Mouse (Mus musculus) macrophage (primary cell): ENCODE results near the gene Csnk1e. TPM values are rescaled to one million over a fixed set of nuclear protein-coding genes. Genes with fewer than 3 reads are reported as not detected.

Experiments
- H3K27ac ChIP-seq: fragments of 350-480 bp; formaldehyde crosslinking; 2 replicates; pipeline ENCODE4 v1.9.0; 2021
- H3K36me3 ChIP-seq: fragments of 350-480 bp; formaldehyde crosslinking; 2 replicates; pipeline ENCODE4 v1.9.0; 2021; ENCODE audit errors: inconsistent target
- H3K4me3 ChIP-seq: fragments of 350-480 bp; formaldehyde crosslinking; 2 replicates; pipeline ENCODE4 v1.9.0; 2021; ENCODE audit errors: inconsistent target
- H3K79me2 ChIP-seq: fragments of 350-480 bp; formaldehyde crosslinking; 2 replicates; pipeline ENCODE4 v1.9.0; 2021; ENCODE audit errors: inconsistent target
- WGBS: methylation state at CpG from one replicate; pipeline ENCODE4 v1.1.7; 2026; ENCODE audit warnings: inconsistent platforms; ENCODE audit not compliant: missing documents; 5-methylcytosine and 5-hydroxymethylcytosine counted together
- polyA plus RNA-seq: library from polyadenylated mRNA; stranded (reverse); fragments of 250-400 nt; gene quantifications from 3 replicates; pipeline ENCODE4 v1.2.4, GENCODE M21; 2018; ENCODE audit warnings: inconsistent platforms
- total RNA-seq, 78 experiments: library from RNA; depleted of rRNA; stranded (reverse); fragments of 250-400 nt; gene quantifications; 1 replicate in 9 of 78; 2 replicates in 24 of 78; 3 replicates in 43 of 78; 4 replicates in 2 of 78; pipeline ENCODE4 v1.2.4; 2018; ENCODE audit warnings: inconsistent platforms in 56 of 78

The Csnk1e gene
- total RNA-seq (2018; cell fraction: chromatin; rRNA removed): 100 to 1,000 TPM in 2 of 26 experiments, 10 to 100 TPM in 24; 18.7 to 105 (median 39.2) TPM
- 10 to 100 TPM in 19 of 26 experiments, 1 to 10 TPM in 7; 7.5 to 33.2 (median 12.9) TPM for total RNA-seq (2018; cell fraction: cytosol; rRNA removed)
- 10 to 100 TPM; 12.9 to 82.8 (median 25.9) TPM for total RNA-seq (2018; cell fraction: nucleus; rRNA removed)
- 18.1 to 38.8 TPM (median 37.6 TPM) in 3 replicates for polyA plus RNA-seq

DNA sequence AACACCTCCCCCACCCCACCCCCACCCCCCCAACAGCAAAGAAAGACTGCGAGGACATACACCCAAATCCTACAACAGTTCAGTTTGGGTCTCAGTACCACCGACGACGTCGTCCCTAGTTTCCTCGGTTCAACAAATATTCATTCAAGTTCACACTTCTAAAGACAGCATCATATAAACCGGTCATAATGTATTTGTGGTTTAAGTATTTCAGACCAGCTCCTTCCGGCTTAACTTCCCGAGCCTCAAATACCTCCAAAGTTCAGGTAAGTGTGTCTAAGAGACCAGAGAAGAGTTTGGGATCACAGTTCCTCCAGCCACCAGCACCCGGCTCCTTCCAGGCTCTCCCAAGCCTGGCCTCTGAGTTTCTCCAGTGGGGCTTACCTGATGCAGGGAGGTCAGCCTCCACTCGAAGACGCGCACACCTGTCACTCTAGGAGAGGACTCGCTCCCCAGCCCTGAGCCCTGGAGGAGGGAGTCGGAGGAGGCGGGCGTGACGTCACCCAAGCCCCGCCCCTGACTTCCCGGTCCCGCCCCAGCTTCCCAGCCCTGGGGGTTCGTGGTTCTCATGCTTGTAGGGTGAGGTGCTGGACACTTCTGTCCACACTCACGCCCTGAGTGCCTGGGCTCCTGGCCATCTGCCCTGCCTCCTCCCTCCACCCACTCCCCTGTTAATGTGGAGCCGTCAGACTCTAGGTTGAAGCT, at the start of gene Csnk1e:
TSS of gene Csnk1e (minus strand) at position 461 of the 705 bp plus-strand sequence.
- Histone ChIP-seq H3K36me3 (no peaks in the 10 kb centered on the region), H3K4me3 (peak within 1 kb of the TSS; percentile 10; the same call in 1 of the 2 replicates), H3K27ac (0 out of 2 replicates have a peak within 1 kb of the TSS, but pooled peaks have one; percentile 12), H3K79me2 (no peaks in the 10 kb centered on the region)
- 5% methylated on average over 22 of the region's 24 CpGs for WGBS

DNA sequence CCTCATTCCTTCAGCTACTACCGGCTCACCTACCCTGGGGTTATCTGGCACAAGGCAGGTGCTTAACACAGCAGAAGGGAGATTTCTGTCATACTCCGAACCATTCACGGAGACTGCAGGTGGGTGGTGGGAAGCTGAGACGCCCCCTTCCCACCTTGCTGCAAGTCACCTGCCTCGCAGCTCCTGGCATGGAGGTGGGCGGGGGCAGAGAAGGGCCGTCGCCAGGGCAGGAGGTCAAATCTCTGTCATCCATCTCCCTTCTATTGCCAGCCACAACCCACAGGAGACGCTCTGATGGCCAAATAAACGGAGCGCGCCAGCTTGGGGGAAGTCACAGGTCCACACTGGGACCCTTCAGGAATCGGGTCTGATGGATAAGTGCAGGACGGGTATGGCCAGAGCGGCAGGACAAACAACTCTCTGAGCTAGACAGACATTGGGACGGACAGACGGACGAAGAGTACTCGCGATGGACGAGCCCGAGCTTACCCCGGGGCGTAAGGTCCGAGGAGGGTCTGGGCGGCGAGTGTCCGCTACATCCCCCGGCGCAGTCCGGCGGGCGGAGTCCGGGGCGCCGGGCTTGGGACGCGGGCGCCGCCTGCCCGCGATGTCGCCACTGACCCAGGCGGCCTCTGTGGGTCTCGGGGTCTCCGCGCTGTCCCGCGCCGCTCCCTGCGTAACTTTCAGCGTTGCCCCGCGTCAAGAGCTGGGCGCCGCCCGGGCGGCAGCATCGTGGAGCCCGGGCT, 49.5 kb upstream of the Csnk1e start, which contains the start of gene Kcnj4:
TSS of gene Kcnj4 (minus strand) at position 535 of the 746 bp plus-strand sequence.
- Histone ChIP-seq H3K4me3 (no peak within 1 kb of the TSS), H3K36me3 (no peaks in the 10 kb centered on the region), H3K79me2 (no peaks in the 10 kb centered on the region), H3K27ac (no peak within 1 kb of the TSS)
- 5% methylated on average over 53 of the region's 60 CpGs for whole genome bisulfite sequencing

DNA sequence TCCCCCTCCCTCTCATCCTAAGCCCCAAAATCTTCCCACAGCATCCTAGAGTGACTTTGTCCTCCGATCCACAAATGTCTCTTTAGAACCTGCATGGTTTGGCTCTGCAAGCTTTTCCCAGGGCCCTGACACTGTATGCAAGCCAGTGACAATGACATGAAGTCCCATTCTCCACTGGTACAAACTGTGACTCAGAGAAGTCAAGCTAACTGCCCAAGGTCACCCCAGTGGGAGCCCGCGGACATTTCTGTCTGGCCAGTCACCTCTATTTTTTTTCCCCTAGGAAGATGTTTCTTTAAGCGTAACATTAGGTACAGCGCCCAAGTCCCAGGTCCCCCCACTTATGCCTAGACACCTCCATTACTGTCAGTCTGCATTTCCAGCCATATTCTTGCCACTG, 48.1 kb upstream of the Csnk1e start:
- H3K36me3 ChIP-seq: no peaks in the 10 kb centered on the region
- H3K4me3 ChIP-seq: no peak overlapping the region
- H3K27ac ChIP-seq: no peak overlapping the region
- no peaks in the 10 kb centered on the region for H3K79me2 ChIP-seq
- 78% methylated on average over 5 of the region's 5 CpGs for WGBS

DNA sequence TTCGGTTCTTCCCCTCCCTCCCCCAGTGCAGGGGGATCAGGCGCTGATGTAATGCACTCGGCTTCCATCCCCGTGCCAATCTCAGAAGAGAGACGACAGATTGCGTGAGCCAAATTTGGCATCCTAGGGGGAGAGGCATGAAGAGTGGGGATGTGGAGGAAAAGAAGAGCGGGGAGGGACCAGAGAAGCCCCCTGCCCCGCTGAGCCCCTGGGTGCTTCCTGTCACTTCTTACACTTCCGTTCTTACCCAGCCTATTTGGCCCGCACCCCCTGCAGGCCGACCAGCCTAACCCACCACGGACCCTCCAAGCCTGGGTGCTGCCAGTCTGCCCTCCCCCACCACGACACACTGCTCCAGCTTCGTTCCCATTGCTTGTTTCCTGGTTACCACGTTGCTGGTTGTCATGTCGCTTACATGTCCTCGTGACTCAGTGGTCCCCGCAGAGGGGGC, 47.5 kb upstream of the Csnk1e start:
- 19% methylated on average over 18 of the region's 18 CpGs for WGBS
- Histone ChIP-seq H3K27ac (no peak overlapping the region), H3K79me2 (no peaks in the 10 kb centered on the region), H3K4me3 (no peak overlapping the region), H3K36me3 (no peaks in the 10 kb centered on the region)

DNA sequence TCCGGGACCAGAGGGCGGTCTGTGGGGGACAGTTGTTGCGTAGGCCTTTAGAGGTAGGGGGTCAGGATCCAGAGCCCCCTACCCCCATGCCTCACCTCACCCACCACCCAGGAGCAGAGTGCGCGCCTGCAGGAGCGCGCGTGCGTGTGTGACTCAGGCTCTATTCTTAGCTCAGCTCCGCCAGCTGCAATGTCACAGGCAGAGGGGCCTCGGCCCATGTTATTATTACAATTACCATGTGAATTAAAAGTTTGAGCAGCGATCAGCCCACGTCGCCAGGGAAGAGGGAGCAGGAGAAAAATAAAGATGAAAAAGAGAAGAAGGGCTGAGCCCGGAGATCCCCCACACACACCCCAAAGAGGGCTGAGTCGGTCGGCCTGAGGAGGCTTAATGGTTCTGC, 44.7 kb upstream of the Csnk1e start:
- H3K36me3 ChIP-seq: no peaks in the 10 kb centered on the region
- 90% methylated on average over 17 of the region's 17 CpGs for WGBS
- H3K4me3 ChIP-seq: no peak overlapping the region
- no peak overlapping the region for H3K27ac ChIP-seq
- no peaks in the 10 kb centered on the region for H3K79me2 ChIP-seq

DNA sequence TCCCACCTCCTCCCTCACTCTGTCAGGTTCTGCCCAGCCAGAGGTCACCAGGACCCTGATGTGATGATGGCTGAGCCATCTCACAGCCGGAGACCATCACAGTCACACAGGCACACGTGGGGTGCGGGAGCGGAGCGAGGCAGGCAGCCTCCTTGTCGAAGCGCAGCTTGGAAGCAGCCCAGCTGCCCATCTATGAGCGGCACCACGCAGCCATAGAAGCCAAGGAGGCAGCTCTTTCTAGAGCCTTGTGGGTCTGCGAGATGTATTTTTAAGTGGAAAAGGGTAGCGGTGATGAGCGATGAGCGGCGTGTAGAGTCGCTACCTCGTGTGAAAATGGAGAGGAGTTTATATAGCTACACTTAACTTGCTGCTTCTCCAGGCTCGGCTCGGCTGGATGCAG, 38.2 kb upstream of the Csnk1e start:
- no peak overlapping the region for H3K27ac ChIP-seq
- no peak overlapping the region for H3K4me3 ChIP-seq
- no peaks in the 10 kb centered on the region for H3K36me3 ChIP-seq
- 59% methylated on average over 18 of the region's 18 CpGs for WGBS
- no peaks in the 10 kb centered on the region for H3K79me2 ChIP-seq

DNA sequence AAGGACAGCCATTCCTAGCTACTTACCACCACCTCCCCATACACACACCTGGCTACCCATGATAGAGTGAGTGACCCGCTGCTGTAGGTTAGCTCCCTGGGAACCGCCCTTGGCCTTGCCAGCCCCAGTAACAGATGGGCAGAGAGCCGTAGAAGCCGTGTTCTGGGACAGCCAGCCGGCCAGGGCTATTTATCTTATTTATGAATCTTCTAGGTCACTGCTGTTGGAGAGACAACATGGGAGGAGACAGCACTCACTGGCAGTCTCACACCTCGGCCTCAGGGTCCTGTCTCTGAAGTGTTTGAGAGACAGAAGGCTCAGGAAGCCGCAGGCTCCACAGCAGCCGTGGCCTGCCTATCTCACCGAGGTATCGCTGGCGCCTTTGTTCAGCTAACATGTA, 34.1 kb upstream of the Csnk1e start:
- no peak overlapping the region for H3K4me3 ChIP-seq
- no peak overlapping the region for H3K27ac ChIP-seq
- H3K36me3 ChIP-seq: no peaks in the 10 kb centered on the region
- WGBS: 85% methylated on average over 11 of the region's 11 CpGs
- H3K79me2 ChIP-seq: no peaks in the 10 kb centered on the region

DNA sequence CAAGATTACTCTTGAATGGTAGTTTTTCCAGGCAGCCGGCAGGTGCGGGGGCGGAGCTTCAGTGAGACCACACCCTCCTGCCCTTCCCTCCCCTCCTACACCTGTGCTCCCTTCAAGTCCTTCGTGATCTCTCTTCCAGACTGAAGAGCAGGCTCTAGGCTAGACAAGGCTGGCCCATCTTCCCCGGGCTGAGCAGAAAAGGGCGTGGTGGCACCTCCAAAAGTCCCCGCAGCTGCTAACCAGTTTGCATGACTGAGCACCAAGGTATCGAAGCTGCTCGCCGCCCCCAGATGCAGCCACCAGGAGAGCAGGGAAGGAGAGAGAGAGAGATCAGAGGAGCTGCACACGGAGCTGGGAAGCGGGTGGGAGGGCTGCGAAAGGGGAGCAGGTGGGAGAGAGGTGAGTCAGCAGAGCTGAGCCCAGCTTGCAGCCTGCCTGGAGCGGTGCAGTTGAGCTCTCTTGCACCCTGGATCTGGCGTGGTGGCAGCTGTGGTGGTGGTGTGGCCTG, 25.9 kb upstream of the Csnk1e start:
- 27% methylated on average over 15 of the region's 15 CpGs for WGBS
- H3K79me2 ChIP-seq: no peaks in the 10 kb centered on the region

DNA sequence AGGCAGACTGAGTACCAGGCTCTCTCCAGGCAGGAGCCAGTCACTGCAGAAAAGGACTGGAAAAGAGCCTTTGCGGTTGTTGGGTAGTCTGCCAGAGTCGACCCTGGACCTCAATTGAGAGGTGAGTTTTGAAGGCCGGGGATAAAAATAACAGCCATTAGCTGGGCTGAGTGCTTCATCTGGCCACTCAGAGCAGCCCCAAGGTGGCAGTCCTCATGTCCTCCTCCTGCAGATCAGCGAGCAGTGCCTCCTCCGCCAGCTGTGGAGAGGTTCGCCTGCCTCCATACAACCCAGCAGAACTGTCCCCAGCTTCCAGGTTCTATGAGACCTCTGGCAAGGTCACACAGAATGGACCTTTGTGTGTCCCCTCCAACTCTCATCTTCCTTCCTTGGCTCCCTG, 21.9 kb upstream of the Csnk1e start:
- H3K4me3 ChIP-seq: no peak overlapping the region
- no peaks in the 10 kb centered on the region for H3K79me2 ChIP-seq
- no peak overlapping the region for H3K27ac ChIP-seq
- WGBS: 61% methylated on average over 5 of the region's 6 CpGs
- no peaks in the 10 kb centered on the region for H3K36me3 ChIP-seq

More for the DNA sequence above, 25.9 kb upstream of the Csnk1e start:
- Histone ChIP-seq H3K36me3 (no peaks in the 10 kb centered on the region), H3K4me3 (no peak overlapping the region), H3K27ac (no peak overlapping the region)

DNA sequence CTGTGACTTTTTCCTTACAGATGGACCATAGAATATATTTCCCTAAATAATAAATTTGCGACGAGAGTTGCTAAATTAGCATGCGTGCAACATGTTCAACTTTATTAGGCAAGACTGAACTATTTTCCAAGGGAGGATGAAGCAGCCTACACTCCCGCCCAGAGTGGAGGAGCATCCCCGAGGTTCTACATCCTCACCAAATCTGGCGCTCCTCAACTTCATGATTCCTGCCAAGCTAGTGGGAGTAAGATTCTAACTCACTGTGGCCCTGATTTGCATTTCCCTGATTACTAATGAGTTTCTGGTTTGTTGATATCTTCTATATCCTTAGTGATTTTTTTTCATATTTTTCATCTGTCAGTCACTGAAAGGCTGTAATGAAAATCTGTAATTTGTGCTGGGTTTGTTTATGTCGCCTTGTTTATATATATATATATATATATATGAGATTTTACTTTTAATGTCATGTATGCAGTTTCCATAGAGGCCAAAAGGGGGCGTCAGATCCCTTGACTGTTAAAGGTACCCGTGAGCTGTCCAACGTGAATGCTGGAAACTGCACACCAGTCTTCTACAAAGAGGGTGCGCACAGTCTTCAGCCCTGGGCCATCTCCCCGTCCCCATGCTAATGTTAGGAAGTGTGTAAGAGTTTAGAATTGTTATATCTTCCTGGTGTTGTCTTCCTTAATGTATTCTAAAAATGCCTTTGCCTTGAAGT, 18.4 kb upstream of the Csnk1e start:
- Histone ChIP-seq H3K79me2 (no peaks in the 10 kb centered on the region), H3K27ac (no peak overlapping the region), H3K36me3 (no peaks in the 10 kb centered on the region), H3K4me3 (no peak overlapping the region)
- 61% methylated on average over 11 of the region's 12 CpGs for WGBS

DNA sequence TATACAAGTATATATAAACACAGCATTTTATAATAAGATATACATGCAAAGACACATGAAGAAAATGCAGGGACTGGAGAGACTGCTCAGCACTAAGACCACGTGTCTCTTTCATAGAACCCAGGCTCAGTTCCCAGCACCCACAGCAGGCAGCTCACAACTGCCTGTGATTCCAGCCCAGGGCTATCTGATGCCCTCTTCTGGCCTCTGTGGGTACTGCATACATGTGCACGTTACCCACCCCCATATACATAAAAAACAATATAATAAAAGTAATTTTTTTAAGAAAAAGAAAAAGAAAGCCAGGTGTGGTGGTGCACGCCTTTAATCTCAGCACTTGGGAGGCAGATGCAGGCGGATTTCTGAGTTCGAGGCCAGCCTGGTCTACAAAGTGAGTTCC, 17.7 kb upstream of the Csnk1e start:
- no peaks in the 10 kb centered on the region for H3K36me3 ChIP-seq
- H3K4me3 ChIP-seq: no peak overlapping the region
- WGBS: 83% methylated on average over 5 of the region's 5 CpGs
- no peaks in the 10 kb centered on the region for H3K79me2 ChIP-seq
- H3K27ac ChIP-seq: no peak overlapping the region

DNA sequence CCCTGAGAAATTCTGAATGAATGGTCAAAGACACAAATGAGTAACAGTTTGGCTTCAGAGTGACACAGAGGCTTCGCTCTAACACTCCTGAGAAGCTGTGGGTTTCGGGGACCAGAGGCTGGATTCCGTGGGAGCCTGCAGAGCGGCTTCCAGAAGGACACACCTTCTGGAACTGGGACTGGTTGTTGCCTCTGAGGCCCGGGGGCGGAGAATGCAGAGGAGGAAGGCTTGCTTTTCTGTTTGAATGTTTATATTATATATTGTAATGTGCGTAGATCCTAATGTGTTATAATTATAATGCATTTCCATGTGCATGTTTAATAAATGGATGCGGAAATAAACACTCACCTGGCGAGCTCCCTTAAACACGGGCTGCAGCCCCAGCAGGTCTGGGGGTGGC, 15.7 kb upstream of the Csnk1e start:
- Histone ChIP-seq H3K79me2 (no peaks in the 10 kb centered on the region), H3K4me3 (no peak overlapping the region), H3K36me3 (no peaks in the 10 kb centered on the region), H3K27ac (no peak overlapping the region)
- 80% methylated on average over 10 of the region's 10 CpGs for WGBS

DNA sequence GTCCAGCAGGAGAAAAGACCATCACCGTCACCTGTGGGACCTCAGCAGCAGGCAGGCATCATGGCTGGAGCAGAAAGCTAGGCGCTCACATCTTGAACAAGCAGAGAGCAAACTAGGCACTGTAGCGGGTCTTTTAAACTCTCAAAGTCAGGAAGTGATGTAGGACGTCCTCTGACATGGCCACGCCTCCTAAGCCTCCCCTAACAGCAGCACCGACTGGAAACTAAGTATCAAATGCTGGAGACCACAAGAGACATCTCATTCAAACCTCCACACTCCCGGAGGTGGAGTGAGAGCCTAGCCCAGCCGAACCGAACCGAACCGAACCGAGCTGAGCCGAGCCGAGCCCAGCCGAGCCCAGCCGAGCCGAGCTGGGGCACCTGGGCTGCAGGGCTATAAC, 15.2 kb upstream of the Csnk1e start:
- 45% methylated on average over 17 of the region's 17 CpGs for WGBS
- H3K79me2 ChIP-seq: no peaks in the 10 kb centered on the region
- no peak overlapping the region for H3K4me3 ChIP-seq
- H3K36me3 ChIP-seq: no peaks in the 10 kb centered on the region
- H3K27ac ChIP-seq: no peak overlapping the region

DNA sequence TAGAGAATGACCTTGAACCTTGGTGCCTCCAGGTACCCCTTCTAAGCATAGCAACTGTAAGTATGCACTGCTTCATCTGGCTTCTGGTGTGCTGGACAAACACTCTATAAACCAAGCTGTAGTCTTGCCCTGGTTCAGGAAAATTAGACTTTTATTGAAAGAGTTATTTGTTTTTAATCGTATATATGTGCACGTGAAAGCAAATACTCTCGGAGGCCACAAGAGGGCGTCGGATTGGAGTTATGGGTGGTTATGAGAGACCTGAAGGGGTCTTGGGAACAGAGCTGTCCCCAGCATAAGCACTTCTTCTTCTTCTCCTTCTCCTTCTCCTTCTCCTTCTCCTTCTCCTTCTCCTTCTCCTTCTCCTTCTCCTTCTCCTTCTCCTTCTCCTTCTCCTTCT, 14.2 kb upstream of the Csnk1e start:
- H3K27ac ChIP-seq: no peak overlapping the region
- no peak overlapping the region for H3K4me3 ChIP-seq
- H3K36me3 ChIP-seq: no peaks in the 10 kb centered on the region
- WGBS: 100% methylated on average over 2 of the region's 5 CpGs
- no peaks in the 10 kb centered on the region for H3K79me2 ChIP-seq
